Mouse (Mus musculus): Measurements from ENCODE around the gene Syt14.

GRCm38 (mm10) chr1:193000908-193001307 lies 34.7 kb downstream of the Syt14 start:
- TF ChIP-seq CTCF (IDR thresholded peaks at IDR 0.05; ENCODE audit: low read depth) (peak; percentile 62), EP300 (IDR thresholded peaks at IDR 0.05; ENCODE audit: low read depth) (no peak)

All from heart, postnatal 0 days (tissue).